10 mouse cellular contexts compared by ENCODE assay signal in genomic region chr15:86932345-86933075, GRCm38 (mm10).
DNase-seq lines count a peak whose midpoint lies in the region; ATAC-seq and TF ChIP-seq lines count a peak whose summit lies in the region.
"Had no signal": no experiment of that assay in that cellular context is flagged by ENCODE, and none has a peak within 500 bp of the region (broad histone marks: within the 10 kb centered on the region; RNA-seq: fewer than 3 reads in every experiment).

No protein-coding gene starts in this region.

- TF ChIP-seq CTCF in kidney, adult 2 months (conservative IDR thresholded peaks at IDR 0.05; ENCODE audit: insufficient read depth, insufficient read length, low read depth, low read length), result no peak

- TF ChIP-seq POLR2A in kidney, adult 2 months (IDR thresholded peaks at IDR 0.05; ENCODE audit: low read depth, low read length), result no peak

- in situ Hi-C loops in ES-E14 (cut with MboI; ENCODE audit: low sequenced_read_pairs in 2 of 2, unreplicated experiment in 2 of 2), result no loop called here

- H3K4me3 ChIP-seq in kidney, adult 2 months (ENCODE audit: insufficient read depth, low read depth, low read length), result no peak overlapping the region
- no peak overlapping the region for H3K4me3 ChIP-seq in ES-E14 (ENCODE audit: insufficient read depth in 1 of 2, low read depth in 1 of 2, low read length in 2 of 2, poor library complexity in 1 of 2, severe bottlenecking in 1 of 2)
- H3K4me3 ChIP-seq in midbrain, embryonic 15.5 days, result no peak overlapping the region
- H3K4me3 ChIP-seq: heart, embryonic 10.5 days; midbrain, embryonic 12.5 days had no signal

- no peaks in the 10 kb centered on the region for H3K9me3 ChIP-seq in ES-E14 (ENCODE audit: control insufficient read depth, insufficient read depth, low read depth, low read length)
- H3K9me3 ChIP-seq in midbrain, embryonic 15.5 days, result no peaks in the 10 kb centered on the region
- H3K9me3 ChIP-seq: heart, embryonic 10.5 days; midbrain, embryonic 12.5 days had no signal

- DNase-seq in adrenal gland, postnatal 25 days, result peak; percentile 13
- no peak for DNase-seq in adrenal gland, adult 8-10 months
- DNase-seq in kidney, postnatal 14 days, result peak; percentile 6
- no peak for DNase-seq in kidney, adult 2 months
- peak; percentile 48 for DNase-seq in ES-E14 (ENCODE audit: low read depth, low spot score)
- peak; percentile 71 for DNase-seq in forelimb bud, embryonic 11.5 days (ENCODE audit: low read depth, low spot score)
- no peak for DNase-seq in left cerebral cortex, adult 9 months (ENCODE audit: low spot score in 2 of 2)

- no peak overlapping the region for H3K9ac ChIP-seq in ES-E14 (ENCODE audit: insufficient read depth, low read depth, low read length, poor library complexity, severe bottlenecking)
- H3K9ac ChIP-seq in midbrain, embryonic 15.5 days, result no peak overlapping the region
- H3K9ac ChIP-seq: midbrain, embryonic 12.5 days had no signal

- H3K4me2 ChIP-seq in midbrain, embryonic 15.5 days, result no peak overlapping the region
- H3K4me2 ChIP-seq: midbrain, embryonic 12.5 days had no signal

- WGBS in kidney, adult 2 months, result 59% methylated on average over 15 of the region's 15 CpGs
- 50% methylated on average over 15 of the region's 15 CpGs for WGBS in midbrain, embryonic 15.5 days

- H3K27me3 ChIP-seq in kidney, adult 2 months (replicated peaks; ENCODE audit: control insufficient read depth, insufficient read depth, low read length), result no peaks in the 10 kb centered on the region
- no peaks in the 10 kb centered on the region for H3K27me3 ChIP-seq in midbrain, embryonic 15.5 days (replicated peaks)
- H3K27me3 ChIP-seq: midbrain, embryonic 12.5 days had no signal

- H3K27ac ChIP-seq in kidney, adult 2 months (ENCODE audit: insufficient read depth, low read depth, low read length), result no peak overlapping the region
- H3K27ac ChIP-seq in ES-E14 (ENCODE audit: insufficient read depth, low read depth, low read length, poor library complexity, severe bottlenecking), result no peak overlapping the region
- no peak overlapping the region for H3K27ac ChIP-seq in midbrain, embryonic 15.5 days
- H3K27ac ChIP-seq: heart, embryonic 10.5 days; midbrain, embryonic 12.5 days had no signal

- no peaks in the 10 kb centered on the region for H3K36me3 ChIP-seq in kidney, adult 2 months (ENCODE audit: control insufficient read depth, insufficient read depth, low read length)
- H3K36me3 ChIP-seq in ES-E14 (ENCODE audit: control insufficient read depth, insufficient read depth, low read length, poor library complexity, severe bottlenecking), result no peaks in the 10 kb centered on the region
- H3K36me3 ChIP-seq in midbrain, embryonic 15.5 days (replicated peaks), result no peaks in the 10 kb centered on the region
- H3K36me3 ChIP-seq: heart, embryonic 10.5 days; midbrain, embryonic 12.5 days had no signal

- no peaks in the 10 kb centered on the region for H3K4me1 ChIP-seq in kidney, adult 2 months (ENCODE audit: control insufficient read depth, insufficient read depth, low read length)
- no peaks in the 10 kb centered on the region for H3K4me1 ChIP-seq in ES-E14 (ENCODE audit: control insufficient read depth in 2 of 2, insufficient read depth in 2 of 2, low read length in 2 of 2, poor library complexity in 1 of 2)
- H3K4me1 ChIP-seq in midbrain, embryonic 15.5 days, result peaks cover 8% of the 10 kb centered on the region; the same call in 1 of the 2 replicates
- H3K4me1 ChIP-seq: heart, embryonic 10.5 days; midbrain, embryonic 12.5 days had no signal

- no peak for ATAC-seq in midbrain, embryonic 15.5 days (replicated peaks)

TF ChIP-seq in ES-E14, 5 proteins besides CTCF, POLR2A, EP300 and RAD21:
- TF ChIP-seq ZNF384 (IDR thresholded peaks at IDR 0.05; ENCODE audit: low read depth, low read length) (no peak), MAFK (IDR thresholded peaks at IDR 0.05; ENCODE audit: insufficient read depth, low read depth, low read length) (no peak), ZC3H11A (IDR thresholded peaks at IDR 0.05; ENCODE audit: borderline replicate concordance, low read depth, low read length) (no peak), HCFC1 (IDR thresholded peaks at IDR 0.05; ENCODE audit: borderline replicate concordance, insufficient read depth, low read length) (no peak), CHD2 (IDR thresholded peaks at IDR 0.05; ENCODE audit: low read depth, low read length) (no peak)

Comparison
In these comparisons a context has a peak if more than half of its experiments do, and no peak if none do; other contexts are left out.
1. DNase-seq: peak in adrenal gland, postnatal 25 days (single experiment), kidney, postnatal 14 days (single experiment), ES-E14 (single experiment) and forelimb bud, embryonic 11.5 days (single experiment); none in adrenal gland, adult 8-10 months (single experiment), kidney, adult 2 months (single experiment) and left cerebral cortex, adult 9 months (0 of 2).